In genomic region chr8:71572847-71573633, GRCm38 (mm10) we compare ENCODE assay signal across 9 mouse cellular contexts. TPM values are rescaled to one million over a fixed set of nuclear protein-coding genes. Genes with fewer than 3 reads are reported as not detected.
A peak's percentile ranks its signal among the peaks of the same experiment; 100 is the strongest.
DNase-seq lines count a peak whose midpoint lies in the region; ATAC-seq and TF ChIP-seq lines count a peak whose summit lies in the region.
"Had no signal": no experiment of that assay in that cellular context is flagged by ENCODE, and none has a peak within 500 bp of the region (broad histone marks: within the 10 kb centered on the region; RNA-seq: fewer than 3 reads in every experiment).

No protein-coding gene starts in this region.

- H3K4me3 ChIP-seq in lung, adult 2 months (replicated peaks; ENCODE audit: extremely low read depth, low read depth, low read length) = no peak overlapping the region
- no peak overlapping the region for H3K4me3 ChIP-seq in kidney, embryonic 16.5 days (ENCODE audit: low read length)
- no peak overlapping the region for H3K4me3 ChIP-seq in lung, postnatal 0 days (ENCODE audit: low read depth, low read length)

- no peak overlapping the region for H3K4me2 ChIP-seq in kidney, embryonic 16.5 days (replicated peaks; ENCODE audit: low read depth, low read length)
- H3K4me2 ChIP-seq in lung, postnatal 0 days (replicated peaks; ENCODE audit: low read depth, low read length) = no peak overlapping the region

- H3K4me1 ChIP-seq in lung, adult 2 months (ENCODE audit: control insufficient read depth, insufficient read depth, low read length) = peaks cover 9% of the 10 kb centered on the region
- peaks cover 20% of the 10 kb centered on the region for H3K4me1 ChIP-seq in kidney, embryonic 16.5 days (ENCODE audit: insufficient read depth, low read length)
- peaks cover 10% of the 10 kb centered on the region; the same call in 1 of the 2 replicates for H3K4me1 ChIP-seq in lung, postnatal 0 days (ENCODE audit: insufficient read depth, low read depth, low read length)

- no peaks in the 10 kb centered on the region for H3K9me3 ChIP-seq in kidney, embryonic 16.5 days (ENCODE audit: low read length)
- H3K9me3 ChIP-seq in lung, postnatal 0 days (ENCODE audit: low read length) = no peaks in the 10 kb centered on the region

- no peaks in the 10 kb centered on the region for H3K36me3 ChIP-seq in kidney, embryonic 16.5 days (ENCODE audit: insufficient read depth, low read length)
- H3K36me3 ChIP-seq in lung, postnatal 0 days (ENCODE audit: insufficient read depth, low read length) = no peaks in the 10 kb centered on the region

- H3K27ac ChIP-seq in kidney, embryonic 16.5 days (ENCODE audit: low read length) = no peak overlapping the region
- no peak overlapping the region for H3K27ac ChIP-seq in lung, postnatal 0 days (ENCODE audit: low read length)

- peak; percentile 33 to 62 for DNase-seq in lung, adult 18-20 months
- no peak for DNase-seq in lung, adult 2 months
- DNase-seq in cerebellum, adult 8-10 months = peak; percentile 67
- peak; percentile 72 for DNase-seq in gastrocnemius, postnatal 14 days
- DNase-seq in lung, postnatal 0 days (ENCODE audit: low spot score) = peak; percentile 50
- no peak for DNase-seq in urinary bladder, postnatal 25 days (ENCODE audit: low spot score)
- no peak for DNase-seq in thymus, postnatal 4 days

- no peak for TF ChIP-seq CTCF in lung, adult 2 months (IDR thresholded peaks at IDR 0.05; ENCODE audit: insufficient read depth, low read length)
- TF ChIP-seq CTCF in lung, postnatal 0 days (IDR thresholded peaks at IDR 0.05) = no peak

- TF ChIP-seq POLR2A in lung, adult 2 months (IDR thresholded peaks at IDR 0.05; ENCODE audit: borderline replicate concordance, extremely low read depth, low read depth, low read length) = no peak

- H3K27me3 ChIP-seq in kidney, embryonic 16.5 days (ENCODE audit: insufficient read depth, low read length) = no peaks in the 10 kb centered on the region
- H3K27me3 ChIP-seq in lung, postnatal 0 days (replicated peaks; ENCODE audit: insufficient read depth, low read length) = no peaks in the 10 kb centered on the region

- WGBS in lung, adult 2 months = 53% methylated on average over 9 of the region's 9 CpGs
- 78% methylated on average over 9 of the region's 9 CpGs for WGBS in kidney, embryonic 16.5 days
- WGBS in lung, postnatal 0 days = 56% methylated on average over 9 of the region's 9 CpGs

- intact Hi-C loops in gastrocnemius, postnatal 14 days (cut with DNase I; ENCODE audit: low total_unique reads) = no loop called here

- no peak for ATAC-seq in kidney, embryonic 16.5 days (ENCODE audit: low FRiP score, low TSS enrichment)
- ATAC-seq in lung, postnatal 0 days = no peak

- TF ChIP-seq EP300 in lung, postnatal 0 days (IDR thresholded peaks at IDR 0.05) = no peak

- H3K9ac ChIP-seq in kidney, embryonic 16.5 days (replicated peaks; ENCODE audit: low read length) = 0 out of 2 replicates have a peak overlapping the region, but pooled peaks have one; percentile 34
- H3K9ac ChIP-seq in lung, postnatal 0 days (replicated peaks; ENCODE audit: low read depth) = no peak overlapping the region

RNA-seq across cellular contexts. Expression of gene Slc27a1, which starts 4.4 kb away (rescaled TPM):
- polyA plus RNA-seq in lung, adult 2 months (2012; rRNA removed) = 73.5 and 101 TPM in 2 replicates
- total RNA-seq in gastrocnemius, postnatal 14 days (2021) = 10 to 100 TPM; 29.9 to 50.8 TPM
- polyA plus RNA-seq in kidney, embryonic 16.5 days (2015; fragmentation: Nextera tagmentation; extraction: Ambion mirVana) = 49.8 and 56.2 TPM in 2 replicates
- polyA plus RNA-seq in lung, postnatal 0 days (2015; fragmentation: Nextera tagmentation; extraction: Ambion mirVana) = 26.9 and 27.7 TPM in 2 replicates

RNA-seq across cellular contexts. Expression of gene Nxnl1, which starts 6.6 kb away (rescaled TPM):
- polyA plus RNA-seq in lung, adult 2 months (2012; rRNA removed) = 0.09 TPM in 1 of 2 replicates, not detected in the other
- total RNA-seq in gastrocnemius, postnatal 14 days (2021) = under 1 TPM in 1 of 2 experiments, not detected in 1; 0.18 TPM
- polyA plus RNA-seq in kidney, embryonic 16.5 days (2015; fragmentation: Nextera tagmentation; extraction: Ambion mirVana) = 0.24 and 0.31 TPM in 2 replicates
- polyA plus RNA-seq in lung, postnatal 0 days (2015; fragmentation: Nextera tagmentation; extraction: Ambion mirVana) = 0.11 and 0.13 TPM in 2 replicates
- polyA plus RNA-seq: intestine, embryonic 14.5 days had no signal

RNA-seq across cellular contexts. Expression of gene Tmem221, which starts 14.4 kb away (rescaled TPM):
- polyA plus RNA-seq in lung, adult 2 months (2012; rRNA removed) = 18.5 and 25.2 TPM in 2 replicates
- under 1 TPM in 1 of 2 experiments, not detected in 1; 0.21 TPM for total RNA-seq in gastrocnemius, postnatal 14 days (2021)
- polyA plus RNA-seq in kidney, embryonic 16.5 days (2015; fragmentation: Nextera tagmentation; extraction: Ambion mirVana) = 16.3 and 16.7 TPM in 2 replicates
- 8.5 and 8.7 TPM in 2 replicates for polyA plus RNA-seq in lung, postnatal 0 days (2015; fragmentation: Nextera tagmentation; extraction: Ambion mirVana)

RNA-seq across cellular contexts. Expression of gene Pgls, which starts 18.9 kb away (rescaled TPM):
- 140 TPM in 2 replicates for polyA plus RNA-seq in lung, adult 2 months (2012; rRNA removed)
- 10 to 100 TPM; 40.5 to 43.3 TPM for total RNA-seq in gastrocnemius, postnatal 14 days (2021)
- 244 and 252 TPM in 2 replicates for polyA plus RNA-seq in kidney, embryonic 16.5 days (2015; fragmentation: Nextera tagmentation; extraction: Ambion mirVana)
- 174 and 177 TPM in 2 replicates for polyA plus RNA-seq in lung, postnatal 0 days (2015; fragmentation: Nextera tagmentation; extraction: Ambion mirVana)

RNA-seq across cellular contexts. Expression of gene Fam129c, which starts 24.4 kb away (rescaled TPM):
- 4.8 and 5.4 TPM in 2 replicates for polyA plus RNA-seq in lung, adult 2 months (2012; rRNA removed)
- under 1 TPM; 0.59 to 0.82 TPM for total RNA-seq in gastrocnemius, postnatal 14 days (2021)
- 4.6 and 5.3 TPM in 2 replicates for polyA plus RNA-seq in kidney, embryonic 16.5 days (2015; fragmentation: Nextera tagmentation; extraction: Ambion mirVana)
- 1.2 and 2.0 TPM in 2 replicates for polyA plus RNA-seq in lung, postnatal 0 days (2015; fragmentation: Nextera tagmentation; extraction: Ambion mirVana)

Comparison
In these comparisons a context has a peak if more than half of its experiments do, and no peak if none do; other contexts are left out.
1. DNase-seq: peak in lung, adult 18-20 months (2 of 2), cerebellum, adult 8-10 months (single experiment), gastrocnemius, postnatal 14 days (single experiment) and lung, postnatal 0 days (single experiment); none in lung, adult 2 months (single experiment), urinary bladder, postnatal 25 days (single experiment) and thymus, postnatal 4 days (single experiment).